Mouse (Mus musculus) spleen, adult 12 weeks (tissue): ENCODE results near the gene Tle2.

Source experiments
- DNase-seq: peaks from one replicate; pipeline ENCODE4 v3.0.0; 2022; ENCODE audit warnings: low spot score

The Tle2 gene

DNA sequence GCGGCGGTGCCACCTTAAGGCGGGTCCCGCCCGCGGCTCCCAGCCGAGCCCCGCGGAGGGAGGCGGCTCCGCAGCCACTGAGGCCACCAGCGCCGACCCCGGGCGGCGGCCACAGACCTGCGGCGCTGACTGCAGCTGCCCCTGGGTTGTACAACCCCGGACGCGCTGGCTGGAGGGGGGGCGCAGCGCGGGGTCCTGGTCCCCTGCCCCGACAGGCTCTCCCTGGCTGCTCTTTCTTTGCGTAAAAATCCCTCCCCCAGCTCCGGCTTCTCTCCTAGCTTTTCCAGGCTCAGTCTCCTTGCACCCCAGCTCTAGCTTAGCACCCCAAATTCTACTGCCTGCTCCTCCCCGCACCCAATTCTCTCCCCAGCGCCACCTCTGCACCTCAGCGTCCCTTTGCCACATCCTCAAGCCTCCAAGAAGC, 859 bp downstream of the Tle2 start:
- DNase-seq, result no peak

DNA sequence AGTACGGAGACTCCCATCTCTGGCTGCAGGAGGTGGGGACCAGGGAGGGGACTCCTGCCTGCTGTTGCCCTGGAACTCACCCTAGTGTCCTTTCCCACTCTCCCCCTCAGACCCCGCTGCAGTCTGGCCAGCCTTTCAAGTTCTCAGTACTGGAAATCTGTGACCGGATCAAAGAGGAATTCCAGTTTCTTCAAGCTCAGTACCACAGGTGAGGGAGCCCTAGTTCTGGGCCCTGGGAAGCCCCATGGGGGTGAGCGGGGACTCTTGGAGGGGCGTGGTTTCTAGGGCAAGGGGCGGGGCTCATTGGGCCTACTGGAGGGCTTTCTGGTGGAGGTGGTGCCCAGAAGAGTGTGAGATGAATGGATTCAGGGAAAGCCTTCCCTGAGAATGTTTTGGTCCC, 1.3 kb downstream of the Tle2 start:
- no peak for DNase-seq

DNA sequence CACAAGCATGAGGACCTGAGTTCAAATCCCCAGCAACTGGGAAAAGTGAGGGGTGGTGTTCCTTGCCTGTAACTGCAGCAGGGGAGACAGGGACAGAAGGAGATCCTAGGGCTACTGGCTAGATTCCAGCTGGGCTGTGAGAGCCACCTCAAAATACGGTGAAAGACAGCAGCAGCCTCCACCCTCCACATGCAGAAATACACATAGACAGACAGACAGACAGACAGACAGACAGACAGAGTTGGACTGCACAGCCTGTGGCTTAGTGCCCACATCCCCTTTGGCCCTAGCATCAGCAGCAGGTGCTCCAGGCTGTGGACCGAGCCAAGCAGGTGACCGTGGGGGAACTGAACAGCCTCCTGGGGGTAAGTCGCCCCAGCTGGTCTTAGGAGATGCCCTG, 5.6 kb downstream of the Tle2 start:
- no peak for DNase-seq

DNA sequence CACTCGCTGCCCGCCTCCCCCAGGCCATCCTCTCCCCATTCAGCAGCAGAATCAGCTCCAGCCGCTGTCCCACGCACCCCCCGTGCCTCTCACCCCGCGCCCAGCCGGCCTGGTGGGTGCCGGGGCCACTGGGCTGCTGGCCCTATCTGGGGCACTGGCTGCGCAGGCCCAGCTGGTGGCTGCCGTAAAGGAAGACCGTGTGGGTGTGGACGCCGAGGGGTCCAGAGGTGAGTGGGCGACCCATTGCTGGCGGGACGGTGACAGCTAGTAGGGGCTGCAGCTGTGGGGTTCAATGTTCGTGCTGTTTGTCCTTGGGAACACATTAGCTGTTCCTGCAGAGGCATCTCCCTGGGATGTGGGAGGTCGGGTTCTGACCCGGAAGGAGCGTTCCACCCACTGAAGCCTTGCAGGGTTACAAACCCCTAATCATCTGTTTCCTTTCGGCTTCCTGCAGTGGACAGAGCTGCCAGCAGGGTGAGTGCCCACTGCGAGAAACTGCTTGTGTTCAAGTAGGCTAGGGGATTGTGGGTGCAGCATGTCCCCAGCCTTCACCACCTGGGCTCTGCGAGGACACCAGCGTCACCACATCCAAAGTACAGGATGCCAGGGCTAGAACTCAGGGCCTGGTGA, 6.2 kb downstream of the Tle2 start:
- no peak for DNase-seq

DNA sequence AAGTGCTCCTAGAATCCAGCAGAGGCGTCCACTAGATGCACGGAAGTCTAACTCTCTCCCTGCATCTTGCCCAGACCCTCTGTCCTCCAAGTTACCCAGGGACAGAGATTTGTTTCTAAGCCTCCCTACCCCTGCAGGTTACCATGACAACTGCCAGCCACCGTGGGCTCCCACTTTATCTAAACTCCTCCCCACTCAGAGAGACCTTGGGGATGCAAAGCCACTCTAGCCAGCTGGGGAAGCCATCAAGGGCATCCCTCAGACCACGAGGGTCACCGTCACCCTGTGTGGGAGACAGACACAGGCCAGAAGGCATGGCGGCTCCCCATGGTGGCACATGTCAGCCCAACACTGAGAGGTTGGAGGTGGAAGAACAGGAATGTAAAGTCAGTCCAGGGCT, 9.0 kb downstream of the Tle2 start:
- no peak for DNase-seq

DNA sequence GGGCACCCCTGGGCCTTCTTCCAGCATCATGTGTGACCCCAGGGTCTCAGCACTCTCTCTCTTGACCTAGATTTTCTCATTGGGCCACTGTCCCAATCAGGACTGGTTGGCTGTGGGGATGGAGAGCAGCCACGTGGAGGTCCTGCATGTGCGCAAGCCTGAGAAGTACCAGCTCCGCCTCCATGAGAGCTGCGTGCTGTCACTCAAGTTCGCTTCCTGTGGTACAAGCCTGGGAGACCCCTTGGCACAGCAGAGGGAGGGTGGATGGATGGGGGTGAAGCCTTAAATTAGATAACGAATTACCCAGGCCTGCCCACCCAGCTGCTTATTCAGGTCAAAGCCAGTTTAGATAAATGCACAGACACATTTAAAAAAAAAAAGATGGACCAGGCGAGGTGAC, 14.4 kb downstream of the Tle2 start:
- DNase-seq, result no peak

DNA sequence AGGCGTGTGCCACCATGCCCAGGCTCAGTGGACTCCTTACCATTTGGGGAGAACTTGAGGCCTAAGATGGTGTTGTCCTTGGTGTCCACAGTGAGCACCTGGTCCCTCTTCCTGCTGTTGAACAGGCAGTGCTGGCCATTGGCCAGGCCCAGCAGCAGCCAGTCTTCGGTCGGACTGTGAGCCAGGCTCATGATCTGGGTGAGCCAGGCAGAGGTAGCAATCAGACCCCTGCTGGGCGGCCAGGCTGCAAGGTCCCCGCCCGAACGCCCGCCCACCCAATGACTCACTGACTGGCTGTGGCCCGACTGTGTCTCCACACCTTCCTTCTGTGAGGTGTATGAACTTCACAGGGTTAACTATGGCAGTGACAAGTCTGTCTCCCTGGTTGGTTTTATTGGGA, 17.5 kb downstream of the Tle2 start:
- no peak for DNase-seq

DNA sequence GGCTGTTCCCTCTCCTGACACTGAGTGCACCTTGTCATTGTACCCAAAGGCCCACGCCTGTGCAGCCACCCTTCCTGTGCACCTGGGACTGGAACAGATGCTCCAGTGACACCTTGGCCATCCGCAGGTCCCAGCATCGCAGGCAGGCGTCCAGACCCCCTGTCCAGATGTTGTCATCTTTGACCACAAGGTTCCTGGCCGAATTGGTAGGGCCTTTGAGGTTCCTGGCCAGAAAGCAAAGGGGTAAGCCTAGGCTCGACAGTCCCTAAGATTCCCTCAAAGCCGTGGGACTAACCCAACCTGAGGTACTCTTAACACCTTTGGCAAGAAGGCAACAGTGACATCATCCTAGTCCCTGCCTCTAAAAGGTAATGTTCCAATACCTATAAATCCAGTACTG, 18.3 kb downstream of the Tle2 start:
- DNase-seq, result no peak

DNA sequence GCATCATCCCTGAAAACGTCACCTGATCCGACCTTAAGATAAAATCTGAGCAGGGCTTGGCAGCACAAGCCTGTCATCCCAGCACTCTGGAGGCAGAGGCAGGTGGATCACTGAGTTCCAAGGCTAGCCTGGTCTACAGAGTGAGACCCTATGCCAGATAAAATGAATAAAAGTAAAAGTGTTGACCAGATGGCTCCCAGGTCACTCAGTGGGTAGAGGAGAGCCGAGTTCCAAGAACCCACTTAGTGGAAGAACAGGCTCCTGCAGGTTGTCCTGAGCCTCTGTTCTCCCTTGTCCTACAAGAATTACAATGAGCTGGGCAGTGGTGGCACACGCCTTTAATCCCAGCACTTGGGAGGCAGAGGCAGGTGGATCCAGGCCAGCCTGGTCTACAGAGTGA, 18.9 kb downstream of the Tle2 start:
- DNase-seq, result no peak

DNA sequence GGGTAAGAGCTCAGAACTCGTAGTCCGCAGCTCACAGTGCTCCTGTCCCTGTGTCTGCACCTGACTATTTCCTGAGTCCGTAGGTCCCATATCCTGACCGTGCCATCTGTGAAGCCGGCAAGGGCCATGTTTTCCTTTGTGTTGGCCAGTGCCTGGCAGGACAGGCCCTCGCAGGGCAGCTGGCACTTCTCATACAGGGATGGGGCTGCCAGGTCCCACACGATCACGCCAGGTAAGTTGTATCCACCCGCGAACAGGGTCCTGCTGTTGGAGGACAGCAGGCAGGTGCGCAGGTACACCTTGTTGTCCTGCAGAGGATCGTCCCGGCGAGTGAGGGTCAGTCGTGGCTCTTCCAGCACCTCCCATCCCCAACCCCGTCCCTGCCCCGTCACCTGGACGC, 19.6 kb downstream of the Tle2 start:
- no peak for DNase-seq

DNA sequence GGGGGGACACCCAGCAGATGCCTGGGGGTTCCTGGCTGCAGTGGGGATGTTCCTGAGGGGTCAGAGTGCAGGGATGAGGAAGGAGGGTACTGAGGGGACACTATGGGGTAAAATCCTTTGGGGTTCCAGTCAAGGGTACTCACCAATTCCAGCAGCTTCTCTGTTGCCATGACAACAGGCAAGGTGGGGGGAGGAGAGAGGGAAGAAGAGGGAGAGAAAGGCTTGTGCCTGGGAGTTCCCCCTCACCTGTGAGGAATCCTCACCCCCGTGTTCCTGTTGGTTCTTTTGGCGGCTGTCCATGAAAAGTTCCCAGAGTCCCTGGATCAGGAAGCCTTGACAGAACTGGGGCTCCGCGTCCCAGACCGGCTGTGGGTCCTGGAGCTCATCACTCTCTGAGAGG, 21.2 kb downstream of the Tle2 start:
- DNase-seq, result no peak

DNA sequence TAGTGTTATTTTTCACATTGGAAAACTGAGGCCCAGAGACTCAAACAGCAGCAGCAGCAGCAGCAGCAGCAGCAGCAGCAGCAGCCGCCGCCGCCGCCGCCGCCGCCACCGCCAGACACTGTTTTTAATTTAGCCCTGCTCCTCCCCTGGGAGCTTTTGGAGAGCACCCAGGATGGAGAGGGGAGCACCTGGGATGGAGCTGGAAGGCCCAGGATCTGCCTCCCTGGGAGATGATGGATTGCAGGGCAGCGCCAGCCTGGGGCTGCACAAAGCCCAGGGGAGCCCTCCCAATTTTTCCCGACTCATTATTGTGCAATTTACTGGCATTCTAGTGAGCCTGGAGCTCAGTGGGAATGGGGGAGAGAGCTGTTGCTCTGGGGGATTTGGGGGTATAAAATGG, 22.2 kb downstream of the Tle2 start:
- no peak for DNase-seq

DNA sequence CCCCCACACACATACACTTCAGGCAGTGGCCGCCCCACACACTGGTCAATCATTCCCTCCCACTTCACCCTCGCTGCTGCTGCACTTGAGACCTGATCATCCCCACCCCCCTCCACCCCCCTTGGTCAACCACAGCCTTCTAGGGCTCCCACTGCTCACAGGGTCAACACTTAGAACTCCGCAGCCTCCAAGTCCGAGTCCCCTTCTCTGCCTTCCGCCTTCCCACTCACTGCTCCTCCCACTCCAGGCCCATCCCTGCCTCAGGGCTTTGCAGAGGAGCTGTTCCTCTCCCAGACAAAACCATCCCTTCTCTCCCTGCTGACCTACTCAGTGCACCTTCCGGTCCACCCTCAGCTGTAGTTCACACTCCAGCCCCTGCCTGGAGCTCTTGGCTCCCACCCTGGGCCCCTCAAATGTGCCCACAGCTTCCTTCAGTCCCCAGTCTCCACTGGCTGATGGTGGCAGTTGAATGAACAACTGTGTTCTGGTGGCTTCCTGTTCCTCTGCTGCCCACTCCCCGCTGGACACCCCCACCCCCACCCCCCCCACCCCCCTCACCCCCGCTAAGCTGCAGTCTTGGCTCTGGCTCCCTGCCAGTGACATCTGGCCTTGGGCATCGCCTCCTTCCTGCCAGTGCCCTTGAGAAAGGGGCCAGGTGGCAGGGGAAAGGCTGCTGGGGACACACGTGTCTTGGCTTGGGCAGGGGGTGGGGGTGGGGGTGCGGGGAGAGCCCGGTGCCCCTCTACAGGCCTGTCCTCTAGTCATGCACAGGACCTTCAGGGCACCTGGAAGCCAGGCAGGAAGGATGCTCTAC, 23.0 kb downstream of the Tle2 start:
- DNase-seq, result no peak

DNA sequence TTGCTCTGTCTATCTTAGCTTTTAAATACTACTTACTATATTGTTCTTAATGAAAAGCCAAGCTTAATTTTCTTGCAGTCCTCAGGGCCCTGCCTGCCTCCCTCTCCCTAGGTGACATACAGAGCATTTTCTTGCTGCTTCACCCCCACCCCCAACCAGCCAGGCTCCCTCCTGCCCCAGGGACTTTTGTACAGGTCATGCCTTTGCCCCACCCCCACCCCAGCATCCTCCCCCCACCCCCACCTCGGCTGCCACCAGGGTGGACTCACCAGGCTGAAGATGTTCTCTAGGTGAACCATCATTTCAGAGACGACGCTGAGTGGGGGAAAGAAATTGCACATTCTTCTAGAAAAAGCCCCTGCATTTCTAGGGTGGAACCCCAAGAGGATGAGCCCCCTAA, 24.0 kb downstream of the Tle2 start:
- no peak for DNase-seq

DNA sequence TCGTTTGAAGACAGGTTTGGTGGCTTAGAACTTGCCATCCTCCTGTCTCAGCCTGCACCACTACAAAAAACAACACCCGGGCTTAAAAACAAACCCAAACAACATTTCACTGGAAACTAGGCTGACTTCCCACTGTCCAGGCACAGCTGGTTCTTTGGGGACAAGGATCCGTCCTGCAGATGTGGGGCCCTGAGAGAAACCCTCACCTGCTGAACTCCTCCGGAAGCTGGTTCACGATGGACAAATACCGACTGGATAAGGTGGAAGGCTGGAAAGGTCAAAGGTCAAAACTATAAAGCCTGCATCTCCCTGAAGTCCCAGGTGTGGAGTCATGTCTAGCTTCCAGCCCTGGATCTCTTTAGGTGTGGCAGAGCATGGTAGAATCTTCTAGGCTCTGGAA, 24.5 kb downstream of the Tle2 start:
- DNase-seq, result no peak

DNA sequence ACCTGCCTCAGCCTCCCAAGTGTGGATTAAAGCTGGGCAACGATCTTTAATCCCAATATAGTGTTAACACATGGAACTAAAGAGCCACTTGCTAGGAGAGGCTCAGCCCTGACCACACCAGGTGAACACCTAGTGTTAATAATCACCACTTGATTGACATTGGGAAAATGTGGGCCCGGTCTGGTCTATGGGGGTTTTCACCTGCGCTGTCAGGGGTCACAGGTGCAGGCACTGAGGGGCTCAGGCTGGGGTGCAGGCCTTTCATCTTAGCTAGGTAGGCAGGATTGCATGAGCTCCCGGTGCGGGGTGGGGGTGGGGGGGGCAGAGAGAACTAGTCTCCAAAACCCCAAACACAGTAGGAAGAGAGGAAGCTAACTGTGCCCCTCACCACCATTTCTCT, 25.3 kb downstream of the Tle2 start:
- DNase-seq, result no peak

DNA sequence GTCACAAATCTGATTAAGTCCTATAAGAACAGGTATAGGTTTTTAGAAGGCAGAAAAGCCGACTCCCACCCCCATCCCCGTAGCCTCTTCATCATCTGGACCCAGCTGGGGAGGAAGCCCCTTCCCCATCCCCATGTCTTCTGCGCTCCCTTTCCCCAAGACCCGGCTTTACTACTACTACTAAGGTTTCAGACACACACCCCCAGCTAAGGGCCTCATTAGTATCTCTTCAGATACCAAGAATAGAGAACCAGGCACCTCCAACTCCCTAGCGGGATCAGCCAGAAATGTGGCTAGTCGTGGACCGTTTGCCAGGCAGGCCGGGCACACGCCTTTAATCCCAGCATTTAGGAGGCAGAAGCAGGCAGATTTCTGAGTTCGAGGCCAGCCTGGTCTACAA, 25.7 kb downstream of the Tle2 start:
- DNase-seq, result no peak

DNA sequence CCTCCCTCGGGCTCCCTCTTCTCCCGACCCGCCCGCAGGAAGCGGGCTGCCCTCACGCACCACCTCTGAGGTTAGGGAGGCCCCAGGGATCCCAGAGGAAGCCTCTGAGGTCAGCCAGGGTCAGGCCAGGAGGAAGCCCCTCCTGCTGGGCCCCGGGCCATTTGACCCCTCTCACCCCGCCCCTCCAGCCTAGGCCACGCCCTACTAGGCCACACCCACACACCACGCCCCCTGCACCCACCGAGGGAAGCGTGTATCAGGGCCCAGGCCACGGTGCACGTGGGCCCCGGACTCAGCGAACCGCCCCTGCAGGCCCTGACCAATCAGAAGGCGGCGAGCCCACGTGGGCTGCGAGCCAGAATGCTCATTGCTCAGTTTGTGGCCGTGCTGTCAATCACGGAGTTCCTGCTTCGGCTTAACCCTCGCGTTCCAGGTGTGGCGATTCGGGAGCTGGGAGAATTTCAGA, 26.4 kb downstream of the Tle2 start, which contains the start of gene Tle6:
Gene Tle6 (minus strand): TSS at position 336 of the 466 bp plus-strand sequence.
- peak; percentile 77 for DNase-seq

DNA sequence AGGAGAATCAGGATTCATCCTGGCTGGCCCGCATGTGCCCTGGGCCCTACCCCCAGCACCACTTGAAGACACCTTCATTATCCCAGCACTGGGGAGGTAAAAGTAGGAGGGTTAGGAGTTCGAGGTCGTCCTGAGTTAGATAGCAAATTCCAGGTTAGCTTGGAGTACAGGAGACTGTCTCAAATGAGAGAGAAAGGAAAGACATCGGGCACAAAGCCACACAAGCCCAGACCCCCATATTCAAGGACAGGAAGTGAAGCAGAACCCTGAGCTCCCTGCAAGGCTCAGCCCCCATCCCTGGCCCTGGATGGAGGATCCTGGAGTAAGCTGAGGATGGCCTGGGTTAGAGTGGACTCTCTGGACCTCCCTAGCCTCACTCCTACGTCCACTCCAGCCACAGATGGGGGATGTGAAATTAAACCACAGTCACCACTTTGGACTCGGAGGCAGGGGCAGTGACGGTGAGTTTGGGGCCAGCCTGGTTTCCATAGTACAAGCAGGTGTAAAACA, 27.1 kb downstream of the Tle2 start:
- DNase-seq, result no peak

DNA sequence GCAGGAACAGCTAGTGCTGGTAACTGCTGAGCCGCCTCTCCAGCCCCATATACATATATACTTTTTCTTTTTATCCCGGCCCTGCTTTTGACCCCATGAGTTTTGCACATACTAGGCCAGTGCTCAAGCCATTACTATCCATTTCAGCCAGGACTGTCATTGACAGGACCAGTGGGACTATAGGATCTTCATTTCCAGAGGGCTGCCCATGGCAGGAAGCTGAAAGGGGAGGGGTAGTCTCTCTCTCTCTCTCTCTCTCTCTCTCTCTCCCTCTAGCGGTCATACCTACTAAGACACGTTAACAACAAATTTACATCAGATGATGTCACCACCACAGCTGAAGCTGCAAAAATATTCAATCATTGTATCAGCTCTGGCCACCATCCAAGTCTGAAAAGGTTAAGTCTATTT, 28.4 kb downstream of the Tle2 start:
- no peak for DNase-seq

DNA sequence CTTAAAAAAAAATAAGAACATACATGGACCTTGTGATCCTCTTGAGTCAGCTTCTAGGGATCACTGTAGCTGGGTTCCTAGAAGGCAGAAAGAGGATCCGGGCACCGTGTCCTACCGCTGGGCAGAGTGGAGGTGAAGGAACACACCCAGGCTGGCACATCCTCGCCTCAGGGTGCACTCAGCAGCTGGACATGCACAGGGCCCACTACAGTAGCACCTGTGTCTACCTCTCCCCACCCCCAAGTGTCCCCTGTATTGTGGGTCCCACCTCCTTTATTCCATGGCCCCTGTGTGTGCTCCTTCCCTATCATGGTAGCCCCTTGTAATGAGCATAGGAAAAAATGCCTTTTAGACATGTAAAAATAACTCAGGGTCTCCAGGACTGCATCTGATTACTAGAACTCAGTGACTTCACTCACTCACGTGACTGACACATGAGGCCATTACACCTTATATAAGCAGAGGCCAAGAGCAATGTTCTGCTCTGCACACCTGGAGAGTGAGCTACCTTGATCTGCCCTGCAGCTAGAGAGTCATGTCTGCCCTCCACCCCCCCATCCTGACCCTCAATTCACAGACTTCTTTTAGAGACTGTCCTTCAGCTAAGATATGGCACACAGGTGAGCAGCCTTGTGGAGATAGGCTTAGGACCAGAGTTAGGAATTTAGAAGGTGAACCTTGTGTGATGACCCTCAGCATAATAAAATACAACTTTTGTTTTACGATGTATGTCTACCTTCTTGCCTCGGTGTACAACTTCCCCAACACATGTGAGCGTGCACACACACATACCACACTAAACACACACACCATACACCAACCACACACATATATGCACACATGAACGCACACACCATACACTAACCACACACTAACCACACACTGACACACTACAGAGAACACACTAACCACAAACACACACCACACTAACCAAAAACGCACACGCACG, 29.9 kb downstream of the Tle2 start:
- no peak for DNase-seq

DNA sequence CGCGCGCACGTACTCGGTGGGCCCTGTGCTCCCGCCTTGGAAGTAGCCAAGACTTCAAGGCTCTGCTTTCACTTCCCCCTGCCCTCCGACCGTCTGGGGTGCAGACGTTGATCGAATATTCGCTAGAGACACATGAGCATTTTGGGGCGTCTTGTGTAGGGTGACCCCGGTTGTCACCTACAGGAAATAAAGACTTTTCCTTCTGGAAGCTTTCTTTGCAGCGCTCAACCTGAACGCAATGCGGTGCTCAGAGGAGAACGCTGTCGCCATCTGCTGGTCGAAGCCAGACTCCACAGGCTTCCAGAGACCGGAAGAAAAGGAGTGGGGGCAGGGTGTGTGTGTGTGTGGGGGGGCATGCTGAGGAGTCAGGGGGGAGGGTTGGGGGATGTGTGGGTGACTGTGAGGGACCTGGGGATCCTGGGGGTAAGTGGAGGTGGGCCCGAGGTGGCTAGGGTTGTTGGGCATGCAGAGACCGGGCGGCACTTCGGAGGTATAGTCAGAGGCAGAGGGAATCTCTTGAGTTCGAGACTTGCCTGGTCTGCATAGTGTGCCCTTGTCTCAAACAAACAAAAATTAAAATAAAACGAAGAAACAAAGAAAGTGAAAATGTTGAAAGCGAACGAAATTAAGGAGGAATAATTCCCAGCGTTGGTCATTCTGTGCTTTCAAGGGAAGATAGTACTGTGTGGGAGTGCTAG, 30.8 kb downstream of the Tle2 start:
- peak; percentile 73 for DNase-seq
